Mouse (Mus musculus) C2C12 (cell line): ENCODE results near the gene Serpinh1.

Experiments
- CTCF ChIP-seq: IDR thresholded peaks from one replicate; pipeline ENCODE4 v1.5.1; 2011; ENCODE audit not compliant: control insufficient read depth, insufficient read depth, insufficient read length
- MYOG ChIP-seq: IDR thresholded peaks from one replicate; pipeline ENCODE4 v1.6.1; 2011; ENCODE audit not compliant: control insufficient read depth, insufficient read length; ENCODE audit errors: extremely low read depth
- USF1 ChIP-seq: IDR thresholded peaks from one replicate; pipeline ENCODE4 v1.6.1; 2011; ENCODE audit warnings: low read depth, mild to moderate bottlenecking, control low read depth, moderate library complexity

DNA sequence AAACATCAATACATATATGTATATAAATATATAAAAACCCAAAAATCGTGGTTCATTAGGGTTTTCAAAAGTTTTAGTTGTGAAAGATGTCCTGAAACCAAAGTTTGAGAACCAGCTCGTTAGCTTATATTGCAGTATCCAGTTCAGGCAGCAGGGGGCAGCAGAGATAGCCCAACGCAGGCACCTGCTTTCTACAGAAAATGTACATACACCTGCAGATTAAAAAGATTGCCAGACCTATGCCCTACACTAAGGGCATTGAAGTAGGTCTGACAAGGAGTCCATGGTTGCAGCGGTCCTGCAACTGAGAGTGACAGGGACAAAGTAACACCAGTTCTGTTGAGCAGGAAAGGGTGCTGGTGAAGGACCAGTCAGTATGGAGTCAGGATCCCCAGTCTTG, 22.4 kb upstream of the Serpinh1 start:
- no peak for TF ChIP-seq USF1
- peak; percentile 18 for TF ChIP-seq CTCF
- no peak for TF ChIP-seq MYOG
